Mouse (Mus musculus): ENCODE data around the gene Gas2l3. TPM values are rescaled to one million over a fixed set of nuclear protein-coding genes. Genes with fewer than 3 reads are reported as not detected.
A peak's percentile ranks its signal among the peaks of the same experiment; 100 is the strongest.

Gene Gas2l3
- total and polyA plus RNA-seq, 3 experiments: 0.05 to 7.4 TPM; not detected in 1

GRCm38 (mm10) chr10:89395823-89396222, 47.9 kb downstream of the Gas2l3 start:
- Histone ChIP-seq H3K9me3 (replicated peaks) (peaks cover 12% of the 10 kb centered on the region), H3K4me3 (ENCODE audit: low read depth, low read length) (no peak overlapping the region), H3K4me1 (ENCODE audit: insufficient read depth, low read depth, low read length) (no peaks in the 10 kb centered on the region), H3K36me3 (replicated peaks) (no peaks in the 10 kb centered on the region), H3K27me3 (ENCODE audit: insufficient read depth, low read length) (no peaks in the 10 kb centered on the region)
- DNase-seq (ENCODE audit: low spot score) (no peak), ATAC-seq (ENCODE audit: extremely low read depth, insufficient number of reproducible peaks, low FRiP score, poor library complexity, severe bottlenecking) (no peak)
- TF ChIP-seq GATA2 (IDR thresholded peaks at IDR 0.05; ENCODE audit: borderline replicate concordance, low read depth, low read length) (no peak), TAL1 (conservative IDR thresholded peaks at IDR 0.05; ENCODE audit: low read depth, low read length) (no peak), POLR2AphosphoS5 (IDR thresholded peaks at IDR 0.05; ENCODE audit: insufficient replicate concordance, low read depth, low read length) (no peak), GATA1 (IDR thresholded peaks at IDR 0.05; ENCODE audit: borderline replicate concordance, low read length) (no peak), CTCF (IDR thresholded peaks at IDR 0.05; ENCODE audit: low read depth, low read length) (no peak)

- ATAC-seq (ENCODE audit: extremely low read depth, insufficient number of reproducible peaks, low FRiP score, poor library complexity, severe bottlenecking): no peak
- H3K27me3 ChIP-seq (ENCODE audit: insufficient read depth, low read length): no peaks in the 10 kb centered on the region
- DNase-seq (ENCODE audit: low spot score): no peak
- peaks cover 7% of the 10 kb centered on the region for H3K9me3 ChIP-seq (replicated peaks)
- TF ChIP-seq GATA1 (IDR thresholded peaks at IDR 0.05; ENCODE audit: borderline replicate concordance, low read length) (no peak), GATA2 (IDR thresholded peaks at IDR 0.05; ENCODE audit: borderline replicate concordance, low read depth, low read length) (no peak), TAL1 (conservative IDR thresholded peaks at IDR 0.05; ENCODE audit: low read depth, low read length) (no peak), CTCF (IDR thresholded peaks at IDR 0.05; ENCODE audit: low read depth, low read length) (no peak), POLR2AphosphoS5 (IDR thresholded peaks at IDR 0.05; ENCODE audit: insufficient replicate concordance, low read depth, low read length) (no peak)
- H3K4me3 ChIP-seq (ENCODE audit: low read depth, low read length): no peak overlapping the region
- H3K36me3 ChIP-seq (replicated peaks): no peaks in the 10 kb centered on the region
- no peaks in the 10 kb centered on the region for H3K4me1 ChIP-seq (ENCODE audit: insufficient read depth, low read depth, low read length)
Observed at GRCm38 (mm10) chr10:89395321-89395720, 48.4 kb downstream of the Gas2l3 start.

- H3K27me3 ChIP-seq (ENCODE audit: insufficient read depth, low read length): no peaks in the 10 kb centered on the region
- TF ChIP-seq GATA1 (IDR thresholded peaks at IDR 0.05; ENCODE audit: borderline replicate concordance, low read length) (no peak), GATA2 (IDR thresholded peaks at IDR 0.05; ENCODE audit: borderline replicate concordance, low read depth, low read length) (no peak)
- no peaks in the 10 kb centered on the region for H3K36me3 ChIP-seq (replicated peaks)
- DNase-seq (ENCODE audit: low spot score) (no peak), ATAC-seq (ENCODE audit: extremely low read depth, insufficient number of reproducible peaks, low FRiP score, poor library complexity, severe bottlenecking) (no peak)
- H3K4me3 ChIP-seq (ENCODE audit: low read depth, low read length): no peak overlapping the region
- no peaks in the 10 kb centered on the region for H3K4me1 ChIP-seq (ENCODE audit: insufficient read depth, low read depth, low read length)
- peaks cover 3% of the 10 kb centered on the region; the same call in 1 of the 2 replicates for H3K9me3 ChIP-seq (replicated peaks)
Observed at GRCm38 (mm10) chr10:89392687-89393086, 51.1 kb downstream of the Gas2l3 start.

- no peak for ATAC-seq (ENCODE audit: extremely low read depth, insufficient number of reproducible peaks, low FRiP score, poor library complexity, severe bottlenecking)
Observed at GRCm38 (mm10) chr10:89391571-89392163, 52.1 kb downstream of the Gas2l3 start.

GRCm38 (mm10) chr10:89386461-89386860, 57.3 kb downstream of the Gas2l3 start:
- Histone ChIP-seq H3K36me3 (replicated peaks) (no peaks in the 10 kb centered on the region), H3K9me3 (replicated peaks) (no peaks in the 10 kb centered on the region), H3K4me3 (ENCODE audit: low read depth, low read length) (no peak overlapping the region), H3K4me1 (ENCODE audit: insufficient read depth, low read depth, low read length) (no peaks in the 10 kb centered on the region), H3K27me3 (ENCODE audit: insufficient read depth, low read length) (no peaks in the 10 kb centered on the region)
- DNase-seq (ENCODE audit: low spot score) (no peak), ATAC-seq (ENCODE audit: extremely low read depth, insufficient number of reproducible peaks, low FRiP score, poor library complexity, severe bottlenecking) (no peak)
- TF ChIP-seq GATA1 (IDR thresholded peaks at IDR 0.05; ENCODE audit: borderline replicate concordance, low read length): no peak
- no peak for TF ChIP-seq POLR2AphosphoS5 (IDR thresholded peaks at IDR 0.05; ENCODE audit: insufficient replicate concordance, low read depth, low read length)
- TF ChIP-seq CTCF (IDR thresholded peaks at IDR 0.05; ENCODE audit: low read depth, low read length): no peak
- no peak for TF ChIP-seq GATA2 (IDR thresholded peaks at IDR 0.05; ENCODE audit: borderline replicate concordance, low read depth, low read length)
- no peak for TF ChIP-seq TAL1 (conservative IDR thresholded peaks at IDR 0.05; ENCODE audit: low read depth, low read length)

More at GRCm38 (mm10) chr10:89391571-89392163, 52.1 kb downstream of the Gas2l3 start:
- Histone ChIP-seq H3K36me3 (replicated peaks) (no peaks in the 10 kb centered on the region), H3K4me3 (ENCODE audit: low read depth, low read length) (no peak overlapping the region), H3K4me1 (ENCODE audit: insufficient read depth, low read depth, low read length) (no peaks in the 10 kb centered on the region), H3K9me3 (replicated peaks) (peaks cover 3% of the 10 kb centered on the region; the same call in 1 of the 2 replicates), H3K27me3 (ENCODE audit: insufficient read depth, low read length) (no peaks in the 10 kb centered on the region)
- no peak for DNase-seq (ENCODE audit: low spot score)
- TF ChIP-seq GATA2 (IDR thresholded peaks at IDR 0.05; ENCODE audit: borderline replicate concordance, low read depth, low read length) (no peak), GATA1 (IDR thresholded peaks at IDR 0.05; ENCODE audit: borderline replicate concordance, low read length) (no peak)

- Histone ChIP-seq H3K4me1 (ENCODE audit: insufficient read depth, low read depth, low read length) (no peaks in the 10 kb centered on the region), H3K9me3 (replicated peaks) (peaks cover under 1% of the 10 kb centered on the region; the same call in 1 of the 2 replicates), H3K27me3 (ENCODE audit: insufficient read depth, low read length) (no peaks in the 10 kb centered on the region), H3K4me3 (ENCODE audit: low read depth, low read length) (no peak overlapping the region), H3K36me3 (replicated peaks) (no peaks in the 10 kb centered on the region)
- DNase-seq (ENCODE audit: low spot score): no peak
- ATAC-seq (ENCODE audit: extremely low read depth, insufficient number of reproducible peaks, low FRiP score, poor library complexity, severe bottlenecking): no peak
- TF ChIP-seq GATA2 (IDR thresholded peaks at IDR 0.05; ENCODE audit: borderline replicate concordance, low read depth, low read length) (no peak), POLR2AphosphoS5 (IDR thresholded peaks at IDR 0.05; ENCODE audit: insufficient replicate concordance, low read depth, low read length) (no peak), GATA1 (IDR thresholded peaks at IDR 0.05; ENCODE audit: borderline replicate concordance, low read length) (no peak), CTCF (IDR thresholded peaks at IDR 0.05; ENCODE audit: low read depth, low read length) (peak; percentile 77), TAL1 (conservative IDR thresholded peaks at IDR 0.05; ENCODE audit: low read depth, low read length) (no peak)
Observed at GRCm38 (mm10) chr10:89383462-89383861, 60.3 kb downstream of the Gas2l3 start.

All from G1E (cell line).